Mouse (Mus musculus): ENCODE measurements around the gene 4930432M17Rik. TPM values are rescaled to one million over a fixed set of nuclear protein-coding genes. Genes with fewer than 3 reads are reported as not detected.

The 4930432M17Rik gene
- polyA plus RNA-seq, 1 experiment from 2014 or later: not detected

DNA sequence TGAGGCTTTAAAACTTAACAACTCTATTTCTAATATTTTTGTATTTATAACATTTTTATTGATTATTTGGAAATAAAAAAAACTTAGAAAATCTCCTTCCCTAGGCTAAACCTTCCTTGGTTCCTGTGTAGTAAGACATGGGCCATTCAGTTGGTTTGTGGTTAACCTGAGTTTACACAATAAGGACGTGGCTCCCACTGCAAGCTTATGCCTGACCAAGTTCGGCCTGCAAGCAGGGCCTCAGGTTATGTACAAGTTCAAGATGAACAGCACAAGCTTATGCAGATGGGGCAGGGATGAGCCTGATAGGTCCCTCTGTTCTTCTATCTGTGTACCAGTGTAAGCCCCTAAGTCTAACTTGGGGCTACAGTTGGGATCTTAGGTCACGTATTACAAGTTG is 19.1 kb downstream of the 4930432M17Rik start:
- Histone ChIP-seq H3K9me3 (replicated peaks) (no peaks in the 10 kb centered on the region), H3K4me2 (no peak overlapping the region), H3K36me3 (replicated peaks) (no peaks in the 10 kb centered on the region), H3K4me3 (replicated peaks) (no peak overlapping the region), H3K4me1 (replicated peaks) (0 out of 2 replicates have a peak, but pooled peaks cover 3% of the 10 kb centered on the region), H3K27me3 (no peaks in the 10 kb centered on the region), H3K9ac (no peak overlapping the region), H3K27ac (replicated peaks) (no peak overlapping the region)
- ATAC-seq (ENCODE audit: insufficient read depth): no peak
- WGBS (ENCODE audit: insufficient replicate concordance): 46% methylated on average over 3 of the region's 3 CpGs

DNA sequence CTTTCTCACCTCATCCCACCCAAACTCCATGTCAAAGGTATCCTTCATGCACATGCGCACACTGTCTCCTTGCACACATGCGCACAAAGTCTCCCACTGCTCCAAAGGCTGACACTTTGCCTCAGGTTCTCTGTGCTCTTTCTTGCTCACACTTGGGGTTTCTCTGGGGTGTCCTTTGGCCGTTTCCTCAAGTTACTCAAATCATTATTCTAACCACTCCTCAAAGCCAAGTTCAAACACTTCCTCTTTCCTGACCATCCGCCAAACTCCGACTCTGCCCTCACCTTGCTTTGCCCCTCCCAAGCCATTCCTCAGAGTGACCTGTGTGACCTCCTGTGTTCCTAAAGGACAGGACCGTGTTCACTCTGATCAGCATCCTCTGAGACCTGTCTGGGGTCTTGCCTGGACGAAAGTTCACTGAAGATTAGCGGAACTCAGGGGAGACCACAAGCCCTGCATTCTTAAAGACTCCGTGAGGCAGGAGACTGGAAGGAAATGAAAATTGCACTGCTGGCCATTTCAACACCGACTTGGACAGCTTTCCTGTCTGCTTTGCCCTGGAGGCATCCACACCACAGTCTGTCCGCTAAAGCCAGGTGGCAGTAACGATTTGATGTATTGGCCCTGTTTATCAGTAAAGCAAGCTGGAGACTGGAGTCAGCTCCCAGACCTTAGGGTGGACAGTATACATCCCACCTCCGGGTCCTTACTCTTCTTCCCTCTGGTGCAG is 22.6 kb downstream of the 4930432M17Rik start:
- Histone ChIP-seq H3K27me3 (no peaks in the 10 kb centered on the region), H3K4me1 (replicated peaks) (no peaks in the 10 kb centered on the region), H3K9me3 (replicated peaks) (no peaks in the 10 kb centered on the region), H3K27ac (replicated peaks) (no peak overlapping the region; the same call in 1 of the 2 replicates), H3K4me3 (replicated peaks) (no peak overlapping the region), H3K4me2 (peak overlapping the region; percentile 20; the same call in 1 of the 2 replicates), H3K9ac (no peak overlapping the region), H3K36me3 (replicated peaks) (no peaks in the 10 kb centered on the region)
- 28% methylated on average over 13 of the region's 13 CpGs for WGBS (ENCODE audit: insufficient replicate concordance)
- no peak for ATAC-seq (ENCODE audit: insufficient read depth)

DNA sequence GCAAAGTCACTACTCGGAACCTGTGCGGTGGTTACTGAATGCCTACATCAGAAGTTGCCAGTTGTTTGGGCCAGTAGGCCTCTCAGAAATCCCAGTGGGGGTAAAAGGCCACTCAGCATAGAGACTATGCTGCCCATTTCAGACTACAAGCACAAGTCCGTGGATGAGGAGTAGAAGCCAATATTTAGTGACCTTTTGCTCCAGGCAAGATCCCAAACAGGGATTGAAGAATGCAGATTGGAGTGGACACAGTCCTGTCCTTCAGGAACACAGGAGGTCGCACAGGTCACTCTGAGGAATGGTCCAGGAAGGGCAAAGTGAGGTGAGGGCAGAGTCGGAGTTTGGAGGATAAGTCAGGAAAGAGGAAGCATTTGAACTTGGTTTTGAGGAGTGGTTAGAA is 23.2 kb downstream of the 4930432M17Rik start:
- WGBS (ENCODE audit: insufficient replicate concordance): 52% methylated on average over 5 of the region's 5 CpGs
- no peak for ATAC-seq (ENCODE audit: insufficient read depth)
- Histone ChIP-seq H3K36me3 (replicated peaks) (no peaks in the 10 kb centered on the region), H3K4me1 (replicated peaks) (no peaks in the 10 kb centered on the region), H3K9me3 (replicated peaks) (no peaks in the 10 kb centered on the region), H3K4me3 (replicated peaks) (no peak overlapping the region), H3K9ac (no peak overlapping the region), H3K4me2 (peak overlapping the region; percentile 20), H3K27me3 (no peaks in the 10 kb centered on the region), H3K27ac (replicated peaks) (no peak overlapping the region)

DNA sequence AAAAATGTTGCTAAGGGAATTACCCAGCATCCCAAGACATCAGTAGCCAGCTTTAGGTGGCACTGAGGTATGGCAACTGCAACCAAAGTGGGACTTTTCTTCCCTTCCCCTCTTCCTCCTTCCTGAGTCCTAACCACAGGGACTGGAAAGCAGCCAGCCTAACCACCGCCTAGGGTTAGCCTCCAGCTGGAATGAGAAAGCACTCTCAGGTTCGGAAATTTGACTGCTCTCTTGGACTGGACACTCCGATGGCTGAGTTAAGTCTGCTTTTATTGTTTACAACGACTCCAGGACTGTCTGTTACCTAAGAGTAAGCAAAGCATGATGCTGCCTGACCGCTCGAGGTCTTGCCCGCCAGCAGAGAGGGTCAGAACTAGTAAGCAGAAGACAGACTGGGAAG is 26.6 kb downstream of the 4930432M17Rik start:
- H3K27me3 ChIP-seq: no peaks in the 10 kb centered on the region
- no peaks in the 10 kb centered on the region for H3K36me3 ChIP-seq (replicated peaks)
- H3K9ac ChIP-seq: no peak overlapping the region
- no peak for ATAC-seq (ENCODE audit: insufficient read depth)
- H3K27ac ChIP-seq (replicated peaks): no peak overlapping the region
- H3K9me3 ChIP-seq (replicated peaks): no peaks in the 10 kb centered on the region
- WGBS (ENCODE audit: insufficient replicate concordance): 49% methylated on average over 7 of the region's 7 CpGs
- H3K4me3 ChIP-seq (replicated peaks): no peak overlapping the region
- H3K4me2 ChIP-seq: no peak overlapping the region
- H3K4me1 ChIP-seq (replicated peaks): no peaks in the 10 kb centered on the region

DNA sequence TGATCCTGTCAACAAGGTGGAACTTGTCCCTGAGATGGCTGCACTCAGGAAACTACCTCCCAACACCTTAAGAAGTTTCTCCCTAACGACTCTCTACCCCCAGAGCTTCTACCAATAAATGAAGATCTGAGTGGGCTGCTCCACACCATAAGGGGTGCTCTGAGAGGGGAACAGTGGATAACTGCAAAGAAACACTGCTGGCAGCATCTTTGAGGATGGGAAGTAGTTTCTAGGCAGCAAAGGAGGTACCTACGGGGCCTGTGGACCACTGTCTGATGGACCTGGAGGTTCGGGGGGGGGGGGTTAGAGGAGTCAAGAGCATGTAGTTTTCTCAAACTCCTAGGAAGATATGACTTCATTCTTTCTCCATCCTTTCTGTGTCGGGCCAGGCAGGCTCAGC is 28.8 kb downstream of the 4930432M17Rik start:
- ATAC-seq (ENCODE audit: insufficient read depth): no peak
- no peaks in the 10 kb centered on the region for H3K4me1 ChIP-seq (replicated peaks)
- H3K4me2 ChIP-seq: no peak overlapping the region
- H3K27me3 ChIP-seq: no peaks in the 10 kb centered on the region
- 46% methylated on average over 4 of the region's 4 CpGs for WGBS (ENCODE audit: insufficient replicate concordance)
- H3K4me3 ChIP-seq (replicated peaks): no peak overlapping the region
- H3K9me3 ChIP-seq (replicated peaks): no peaks in the 10 kb centered on the region
- H3K27ac ChIP-seq (replicated peaks): no peak overlapping the region
- no peak overlapping the region for H3K9ac ChIP-seq
- H3K36me3 ChIP-seq (replicated peaks): no peaks in the 10 kb centered on the region

DNA sequence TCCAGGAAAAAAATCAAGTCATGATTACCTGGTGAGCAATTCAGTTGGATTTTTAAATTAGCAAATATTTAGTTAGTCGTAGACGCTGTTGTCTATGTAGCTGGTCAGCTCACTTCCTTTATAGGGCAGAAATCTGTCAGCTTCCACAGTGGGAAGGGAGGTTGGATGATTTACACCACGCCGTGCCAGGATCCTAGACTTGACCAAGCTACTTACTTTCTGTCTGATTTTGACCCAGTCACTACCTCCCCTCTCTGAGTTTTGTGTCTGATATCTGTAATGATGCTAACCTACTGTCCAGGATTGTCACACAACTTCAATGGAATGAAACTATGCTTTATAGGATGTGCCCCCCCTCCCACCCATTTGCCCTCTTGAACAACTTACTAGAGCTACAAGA is 29.3 kb downstream of the 4930432M17Rik start:
- H3K4me1 ChIP-seq (replicated peaks): no peaks in the 10 kb centered on the region
- 68% methylated on average over 4 of the region's 4 CpGs for WGBS (ENCODE audit: insufficient replicate concordance)
- H3K4me2 ChIP-seq: no peak overlapping the region
- H3K36me3 ChIP-seq (replicated peaks): no peaks in the 10 kb centered on the region
- no peak overlapping the region for H3K9ac ChIP-seq
- no peaks in the 10 kb centered on the region for H3K27me3 ChIP-seq
- H3K4me3 ChIP-seq (replicated peaks): no peak overlapping the region
- ATAC-seq (ENCODE audit: insufficient read depth): no peak
- H3K9me3 ChIP-seq (replicated peaks): no peaks in the 10 kb centered on the region
- no peak overlapping the region for H3K27ac ChIP-seq (replicated peaks)

DNA sequence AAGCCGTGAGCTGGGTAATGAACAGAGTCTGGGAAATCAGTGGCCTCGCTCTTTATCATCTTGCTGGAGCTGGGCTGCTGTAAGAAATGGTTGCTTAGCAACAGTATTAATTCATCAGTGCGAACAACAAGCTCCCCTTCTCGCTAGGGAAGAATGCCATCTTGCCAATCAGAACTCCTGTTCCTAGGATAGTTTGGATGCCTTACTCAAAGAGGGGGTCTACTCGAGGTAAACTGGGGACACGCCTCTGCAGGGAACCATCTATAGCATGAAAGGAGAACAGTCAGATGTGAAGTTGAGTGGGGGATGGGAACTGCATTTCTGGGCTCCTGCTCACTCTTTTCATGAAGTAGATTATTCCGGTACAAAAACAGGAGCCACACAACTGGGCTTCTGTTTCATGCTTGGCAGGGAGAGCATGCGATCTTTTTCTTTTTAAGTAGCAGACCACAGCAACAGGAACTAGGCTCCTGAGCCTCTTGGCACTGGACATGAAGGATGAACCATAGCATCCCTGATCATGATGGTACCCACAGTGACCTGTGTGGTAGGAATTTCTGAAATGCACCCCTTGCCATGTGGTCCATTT is 29.9 kb downstream of the 4930432M17Rik start:
- Histone ChIP-seq H3K9me3 (replicated peaks) (no peaks in the 10 kb centered on the region), H3K9ac (no peak overlapping the region), H3K4me3 (replicated peaks) (no peak overlapping the region), H3K27ac (replicated peaks) (no peak overlapping the region), H3K4me2 (no peak overlapping the region), H3K4me1 (replicated peaks) (no peaks in the 10 kb centered on the region), H3K36me3 (replicated peaks) (no peaks in the 10 kb centered on the region), H3K27me3 (no peaks in the 10 kb centered on the region)
- WGBS (ENCODE audit: insufficient replicate concordance): 54% methylated on average over 8 of the region's 8 CpGs
- ATAC-seq (ENCODE audit: insufficient read depth): no peak

DNA sequence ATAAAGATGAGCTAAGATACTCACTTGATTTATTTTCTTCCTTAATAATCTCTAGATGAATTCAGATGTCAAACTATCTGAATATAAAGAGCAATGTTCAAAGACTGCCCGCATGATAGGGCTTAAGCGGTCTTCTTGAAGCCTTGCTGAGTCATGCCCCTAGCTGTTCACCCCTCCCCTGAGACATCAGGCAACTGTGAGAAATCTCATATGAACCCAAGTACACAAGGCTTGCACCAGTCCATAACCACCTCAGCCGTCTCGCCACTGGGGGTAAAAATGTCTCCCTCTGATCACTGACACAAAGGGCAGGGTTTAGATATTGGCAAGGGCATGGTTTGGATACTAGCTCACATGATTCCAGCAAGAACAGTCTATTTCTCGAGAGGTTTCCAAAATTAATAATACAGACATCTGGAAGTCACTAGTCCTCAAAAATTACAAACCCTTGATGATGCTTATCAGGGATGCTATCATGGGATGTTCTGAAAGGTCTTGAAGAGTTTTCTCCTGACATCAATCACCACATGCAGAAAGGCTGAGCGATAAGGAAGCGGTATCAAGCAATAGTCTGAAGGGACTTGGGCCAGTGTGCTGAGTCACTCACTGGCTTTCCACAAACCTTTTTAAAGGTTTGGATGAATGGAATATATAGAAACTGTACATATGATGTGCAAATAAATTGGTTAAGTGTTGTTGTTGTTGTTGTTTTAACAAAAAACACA is 32.8 kb downstream of the 4930432M17Rik start:
- H3K9me3 ChIP-seq (replicated peaks): no peaks in the 10 kb centered on the region
- no peaks in the 10 kb centered on the region for H3K36me3 ChIP-seq (replicated peaks)
- ATAC-seq (ENCODE audit: insufficient read depth): no peak
- no peak overlapping the region for H3K9ac ChIP-seq
- no peak overlapping the region for H3K4me2 ChIP-seq
- no peaks in the 10 kb centered on the region for H3K27me3 ChIP-seq
- H3K4me3 ChIP-seq (replicated peaks): no peak overlapping the region
- H3K4me1 ChIP-seq (replicated peaks): no peaks in the 10 kb centered on the region
- no peak overlapping the region for H3K27ac ChIP-seq (replicated peaks)
- WGBS (ENCODE audit: insufficient replicate concordance): 50% methylated on average over 7 of the region's 7 CpGs

DNA sequence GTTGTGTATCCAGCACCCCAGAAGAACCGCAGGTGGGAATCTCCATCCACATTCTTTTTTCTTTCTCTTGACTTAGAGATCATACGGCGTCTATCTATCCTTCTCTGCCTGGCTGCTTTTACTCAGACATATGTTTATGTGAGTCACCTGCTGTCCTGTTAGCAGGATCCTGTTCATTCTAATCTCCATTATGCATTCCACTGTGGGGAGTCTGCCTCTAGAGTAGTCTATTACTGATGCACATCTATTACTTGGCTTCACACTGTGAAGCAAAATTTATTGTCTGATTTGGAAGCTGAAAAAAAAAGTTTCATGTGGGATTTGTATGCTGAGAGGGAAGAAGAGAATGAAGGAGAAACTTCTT is 33.3 kb downstream of the 4930432M17Rik start:
- H3K4me3 ChIP-seq (replicated peaks): no peak overlapping the region
- H3K9ac ChIP-seq: no peak overlapping the region
- WGBS (ENCODE audit: insufficient replicate concordance): 73% methylated on average over 3 of the region's 3 CpGs
- H3K27me3 ChIP-seq: no peaks in the 10 kb centered on the region
- no peaks in the 10 kb centered on the region for H3K4me1 ChIP-seq (replicated peaks)
- H3K36me3 ChIP-seq (replicated peaks): no peaks in the 10 kb centered on the region
- H3K27ac ChIP-seq (replicated peaks): no peak overlapping the region
- H3K9me3 ChIP-seq (replicated peaks): no peaks in the 10 kb centered on the region
- ATAC-seq (ENCODE audit: insufficient read depth): no peak
- H3K4me2 ChIP-seq: no peak overlapping the region

DNA sequence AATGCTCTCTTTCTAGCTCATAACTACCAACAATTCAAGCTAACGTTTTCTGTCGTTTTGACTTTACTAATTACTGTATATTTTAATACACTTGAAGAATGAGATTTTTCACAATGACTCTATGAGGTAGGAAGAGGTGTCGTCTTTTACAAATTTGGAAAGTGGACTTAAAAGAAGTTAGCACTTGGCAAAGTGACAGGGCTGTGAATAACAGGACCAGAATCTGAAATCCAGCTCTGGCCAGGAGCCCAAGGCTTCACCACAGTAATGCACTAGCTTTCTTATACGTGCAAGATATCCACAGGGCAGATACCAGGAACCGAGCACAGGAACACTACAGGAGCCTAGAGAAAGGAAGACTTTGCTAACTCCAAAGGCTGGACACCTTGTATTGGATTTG is 35.5 kb downstream of the 4930432M17Rik start:
- H3K27me3 ChIP-seq: no peaks in the 10 kb centered on the region
- H3K4me3 ChIP-seq (replicated peaks): no peak overlapping the region
- no peak overlapping the region for H3K9ac ChIP-seq
- H3K36me3 ChIP-seq (replicated peaks): no peaks in the 10 kb centered on the region
- ATAC-seq (ENCODE audit: insufficient read depth): no peak
- no peak overlapping the region for H3K4me2 ChIP-seq
- H3K4me1 ChIP-seq (replicated peaks): no peaks in the 10 kb centered on the region
- H3K9me3 ChIP-seq (replicated peaks): no peaks in the 10 kb centered on the region
- no peak overlapping the region for H3K27ac ChIP-seq (replicated peaks)
- WGBS (ENCODE audit: insufficient replicate concordance): 62% methylated on average over 5 of the region's 5 CpGs

DNA sequence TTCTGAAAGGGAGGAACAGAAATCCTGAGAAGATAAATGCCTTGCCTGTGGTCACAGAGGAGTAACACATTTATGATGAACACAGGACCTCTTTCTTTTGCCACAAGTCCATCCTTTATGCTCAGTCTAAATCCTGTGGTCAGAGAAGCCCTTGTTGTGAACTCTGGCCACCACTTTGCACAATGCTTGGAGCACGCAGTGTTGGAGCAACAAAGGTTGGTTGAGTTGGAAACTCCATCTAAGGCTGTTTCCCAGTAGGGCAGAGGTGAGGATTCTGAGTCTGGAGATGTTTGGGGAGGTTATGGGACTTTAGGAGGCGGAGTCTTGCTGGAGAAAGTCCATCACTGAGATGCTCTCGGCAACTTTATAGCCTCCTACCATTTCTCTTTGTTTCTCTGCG is 36.5 kb downstream of the 4930432M17Rik start:
- WGBS (ENCODE audit: insufficient replicate concordance): 76% methylated on average over 4 of the region's 4 CpGs
- H3K4me1 ChIP-seq (replicated peaks): no peaks in the 10 kb centered on the region

More for the DNA sequence above, 36.5 kb downstream of the 4930432M17Rik start:
- no peak overlapping the region for H3K4me3 ChIP-seq (replicated peaks)
- no peak overlapping the region for H3K9ac ChIP-seq
- peaks cover 3% of the 10 kb centered on the region; the same call in 1 of the 2 replicates for H3K27me3 ChIP-seq
- no peaks in the 10 kb centered on the region for H3K9me3 ChIP-seq (replicated peaks)
- no peak overlapping the region for H3K4me2 ChIP-seq
- H3K36me3 ChIP-seq (replicated peaks): no peaks in the 10 kb centered on the region
- no peak for ATAC-seq (ENCODE audit: insufficient read depth)
- H3K27ac ChIP-seq (replicated peaks): no peak overlapping the region
